Mouse (Mus musculus) T-helper 1 cell (primary cell): ENCODE results near the gene Atp6v1f.

Source experiments
- in situ Hi-C: fragments of 300-600 bp; cut with MboI, MseI; formaldehyde crosslinking; loops from one replicate; pipeline ENCODE4 v1.15.1; 2025; ENCODE audit warnings: high pct_unique_total_duplicates

Gene Atp6v1f

DNA sequence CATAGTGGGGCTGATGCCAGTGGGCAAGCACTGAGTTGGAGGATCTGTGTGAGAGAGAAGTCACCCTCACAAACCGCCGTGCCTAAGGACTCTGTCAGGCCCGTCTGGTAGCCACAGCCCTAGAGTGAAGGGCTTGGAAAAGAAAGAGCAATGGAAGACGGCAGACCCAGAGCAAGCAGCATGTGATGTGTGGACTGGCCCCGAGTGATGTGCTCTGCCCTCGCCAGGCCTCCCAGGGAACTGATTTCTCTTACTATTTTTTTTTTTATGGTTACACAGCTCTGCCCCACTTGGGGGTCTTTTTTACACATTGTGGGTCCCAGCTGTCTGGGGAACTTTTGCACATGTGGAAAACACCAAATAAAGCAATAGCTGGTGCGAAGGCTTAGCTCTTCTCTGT is 6.0 kb upstream of the Atp6v1f start:
- in situ Hi-C loops: no loop called here

DNA sequence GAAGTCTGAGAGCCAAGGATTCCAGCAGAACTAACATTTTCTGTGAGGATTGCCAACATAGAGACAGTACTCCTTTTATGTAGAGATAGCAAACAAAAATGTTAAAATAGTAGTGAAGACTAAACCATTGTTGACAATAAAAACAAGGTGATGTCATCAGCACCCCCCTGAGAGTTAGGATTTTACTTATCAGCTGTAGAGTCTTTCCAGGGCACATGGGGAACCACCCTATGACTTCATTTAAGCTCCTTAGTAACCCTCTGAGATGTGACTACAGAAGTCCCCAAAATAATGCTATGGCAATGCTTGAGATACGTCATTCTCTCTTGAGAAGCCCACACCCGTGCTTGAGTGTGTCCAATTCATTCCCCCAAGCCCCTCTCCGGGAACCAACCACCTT is 4.1 kb upstream of the Atp6v1f start:
- in situ Hi-C loops: no loop called here

DNA sequence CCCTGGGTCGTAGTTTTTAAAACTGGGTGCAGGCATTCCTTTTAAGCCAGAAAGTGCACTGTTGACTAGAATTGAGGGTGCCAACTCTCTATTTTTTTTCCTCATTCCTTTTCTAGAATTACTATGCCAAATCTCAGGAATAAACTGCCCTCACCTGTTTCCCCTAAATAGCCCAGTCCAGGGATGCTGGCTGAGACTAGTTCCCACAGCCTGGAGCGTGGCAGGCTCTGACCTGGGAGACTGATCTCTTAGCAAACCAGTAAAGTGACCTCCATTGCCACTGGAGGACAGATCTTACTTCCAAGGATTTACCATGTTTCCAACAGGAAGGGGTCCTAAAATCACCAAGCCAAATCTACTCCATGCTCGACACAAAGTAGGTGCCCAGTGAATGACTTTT is 1.3 kb downstream of the Atp6v1f start:
- in situ Hi-C loops: no loop called here

DNA sequence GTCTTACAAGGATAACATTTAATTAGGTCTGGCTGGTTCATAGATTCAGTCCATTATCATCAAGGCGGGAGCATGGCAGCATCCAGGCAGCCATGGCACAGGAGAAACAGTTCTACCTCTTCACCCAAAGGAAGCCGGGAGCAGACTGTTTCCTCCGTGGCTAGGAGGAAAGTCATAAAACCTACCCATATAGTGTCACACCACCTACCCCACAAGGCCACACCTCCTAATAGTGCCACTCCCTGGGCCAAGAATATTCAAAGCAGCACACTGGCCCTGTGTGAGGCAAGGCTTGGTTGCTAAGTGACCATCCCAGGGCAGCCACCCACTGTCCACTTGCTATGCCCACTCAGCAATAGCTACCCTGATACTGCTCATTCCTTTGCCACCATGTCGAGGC is 3.6 kb downstream of the Atp6v1f start, which contains the start of gene Atp6v1fnb:
Atp6v1fnb (plus strand) TSS at position 301 of the 400 bp plus-strand sequence.
- in situ Hi-C loops: no loop called here

DNA sequence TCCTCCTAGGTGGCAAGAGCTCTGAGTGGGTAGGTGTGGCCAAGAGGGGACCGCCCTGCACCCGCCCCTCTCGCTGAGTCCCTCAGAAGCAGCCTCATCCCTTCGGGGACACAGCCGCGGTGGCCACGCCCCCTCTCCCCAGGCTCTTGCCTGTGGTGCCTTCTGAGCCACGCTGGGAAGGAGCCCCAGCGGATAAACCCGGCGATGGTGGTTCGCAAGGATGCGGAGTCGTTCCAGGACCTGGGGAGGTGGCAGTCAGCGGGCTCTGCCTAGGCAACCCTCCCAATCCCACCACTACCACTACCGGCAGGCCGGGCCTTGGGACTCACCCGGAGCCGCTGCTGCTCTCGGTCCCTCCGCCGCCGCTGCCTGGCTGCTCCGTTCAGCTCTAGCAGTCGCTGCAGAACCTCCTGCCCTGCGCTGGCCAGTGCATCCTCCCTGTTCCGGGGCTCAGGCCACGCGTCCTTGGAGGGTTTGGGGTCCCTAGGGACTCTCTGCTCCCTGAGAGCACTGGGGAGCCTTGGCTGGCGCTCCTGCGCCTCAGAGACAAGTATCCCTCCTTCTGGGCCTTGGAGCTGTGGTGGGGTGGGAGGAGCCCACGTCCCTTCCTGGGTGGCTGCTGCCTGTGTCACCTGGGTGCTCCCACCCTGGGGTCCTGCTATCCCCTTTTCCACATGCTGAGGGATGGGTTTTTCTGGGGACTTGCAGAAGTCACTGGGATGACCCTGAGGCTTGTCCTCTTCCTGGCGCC is 6.6 kb downstream of the Atp6v1f start:
- in situ Hi-C loops: no loop called here

DNA sequence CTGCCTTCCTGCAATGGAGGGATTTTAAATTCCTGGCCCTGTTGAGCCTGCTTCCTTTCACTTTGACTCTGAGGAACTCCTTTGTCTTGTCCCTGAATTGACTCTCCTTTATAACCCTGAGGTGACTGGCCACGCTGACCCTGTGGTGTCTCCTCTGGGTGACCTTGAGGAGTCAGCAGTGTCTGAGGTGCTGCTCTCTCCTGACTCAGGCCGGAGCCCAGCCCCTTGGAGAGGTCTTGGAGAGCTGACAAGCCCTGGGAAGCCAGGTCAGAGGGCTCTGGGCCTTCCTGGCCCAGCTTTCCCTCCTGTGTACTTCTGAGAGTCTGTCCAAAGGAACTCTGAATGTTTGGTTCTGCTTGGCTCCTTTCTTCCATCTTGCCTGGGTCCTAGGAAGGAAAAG is 7.2 kb downstream of the Atp6v1f start:
- in situ Hi-C loops: no loop called here

DNA sequence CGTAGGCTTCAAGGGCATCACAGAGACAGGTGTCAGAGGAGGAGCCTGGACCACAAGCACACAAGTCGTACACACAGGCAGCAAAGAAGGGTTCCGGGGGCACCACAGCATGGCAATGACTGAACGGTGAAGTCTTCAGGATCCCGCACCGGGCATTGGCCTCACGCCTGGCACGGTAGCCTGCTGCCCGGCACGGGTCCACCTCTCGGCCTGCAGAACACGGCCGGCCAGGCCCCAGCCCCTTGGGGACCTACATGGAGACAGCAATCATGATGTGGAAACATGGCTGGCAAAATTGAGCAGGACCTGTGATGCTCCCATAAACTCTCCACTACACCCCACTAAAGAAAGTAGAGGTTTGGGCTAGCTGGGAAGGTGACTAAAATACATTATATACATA is 15.2 kb downstream of the Atp6v1f start:
- in situ Hi-C loops: no loop called here

DNA sequence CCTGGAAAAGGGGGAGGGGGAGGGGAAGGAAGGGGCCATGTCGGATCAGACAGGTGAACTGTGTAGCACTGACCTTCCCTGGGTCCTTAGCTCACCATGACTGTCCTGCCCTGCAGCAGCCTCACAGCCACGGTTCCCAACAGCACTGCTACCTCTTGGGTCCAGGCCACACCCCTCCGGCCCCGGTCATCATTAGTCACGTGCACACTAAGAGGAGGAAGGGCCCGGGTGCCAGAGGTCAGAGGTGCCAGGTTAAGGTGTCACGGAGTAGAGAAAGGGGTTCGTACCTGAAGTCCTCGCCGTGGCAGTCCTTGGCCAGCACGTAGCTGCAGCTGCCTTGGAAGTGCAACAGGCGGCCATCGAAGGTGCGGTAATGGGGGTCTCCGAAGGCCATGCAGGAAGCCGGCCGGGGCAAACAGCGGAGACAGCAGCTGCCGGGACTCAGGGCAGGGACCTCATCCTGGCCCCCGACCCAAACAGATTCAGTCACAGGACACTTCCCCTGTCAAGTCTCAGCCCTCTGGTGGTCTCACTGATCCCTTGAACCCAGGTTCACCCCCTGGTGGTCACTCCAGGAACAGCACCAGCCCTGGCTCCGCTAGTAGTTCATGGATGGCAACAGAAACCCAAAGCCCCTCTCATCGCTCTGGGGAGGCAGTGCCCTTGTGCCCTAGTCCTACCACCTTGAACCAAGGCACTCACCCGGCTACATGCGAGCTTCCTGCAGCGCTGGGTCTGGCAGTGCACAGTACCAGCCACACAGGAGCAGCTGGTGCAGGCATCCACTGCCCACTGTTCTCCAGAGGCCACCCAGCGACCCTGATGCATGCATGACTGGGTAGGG is 17.4 kb downstream of the Atp6v1f start:
- in situ Hi-C loops: no loop called here

DNA sequence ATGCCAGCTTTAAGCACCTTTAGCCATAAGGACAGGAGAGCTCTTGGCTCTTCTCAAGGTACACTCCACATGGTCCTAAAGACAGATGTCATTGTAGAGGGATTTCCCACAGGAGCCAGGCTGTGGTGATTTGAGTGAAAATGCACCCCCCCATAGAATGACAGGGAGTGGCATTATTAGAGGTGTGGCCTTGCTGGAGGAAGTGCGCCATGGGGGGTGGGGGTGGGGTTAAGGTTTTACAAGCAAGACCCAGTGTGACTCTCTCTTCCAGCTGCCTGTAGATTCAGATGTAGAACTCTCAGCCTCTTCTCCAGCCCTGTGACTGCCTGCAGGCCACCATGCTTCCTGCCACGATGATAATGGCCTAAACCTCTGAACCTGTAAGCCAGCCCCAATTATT is 18.4 kb downstream of the Atp6v1f start:
- in situ Hi-C loops: no loop called here

DNA sequence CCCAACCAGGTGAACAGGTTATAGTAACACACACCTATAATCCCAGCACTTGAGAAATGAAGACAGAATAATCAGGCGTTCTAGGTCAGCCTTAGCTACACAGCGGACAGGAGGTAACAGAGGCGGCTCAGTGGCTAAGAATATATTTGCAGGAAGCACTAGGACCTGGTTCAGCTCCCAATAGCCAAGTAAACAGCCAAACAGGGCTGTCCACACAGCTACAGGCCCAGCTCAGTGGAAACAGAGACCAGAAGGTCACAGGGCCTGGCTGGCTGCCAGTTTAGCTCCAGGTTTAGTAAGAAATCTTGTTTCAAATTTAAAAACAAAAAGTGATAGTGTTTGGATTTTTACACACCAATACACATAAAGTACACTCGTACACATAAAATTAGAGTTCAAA is 26.6 kb downstream of the Atp6v1f start:
- in situ Hi-C loops: no loop called here

DNA sequence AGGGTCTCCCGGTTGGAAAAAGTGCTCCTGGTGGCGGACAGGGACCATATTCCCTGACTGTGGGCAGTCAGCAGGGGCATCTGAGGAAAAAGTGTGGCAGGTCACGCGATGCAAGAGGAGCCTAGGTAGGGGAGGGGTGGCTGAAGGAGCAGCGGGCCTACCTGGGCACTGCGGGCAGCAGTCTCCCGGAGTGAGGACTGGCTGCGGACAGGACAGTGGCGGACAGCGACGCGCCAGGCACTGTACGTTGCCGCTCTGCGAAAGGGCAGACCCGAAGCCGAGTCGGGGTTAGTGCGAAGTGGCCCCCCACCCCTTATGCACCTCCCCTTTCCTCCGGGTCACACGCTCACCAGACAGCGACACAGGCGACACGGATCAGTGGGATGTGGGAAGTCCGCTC is 28.8 kb downstream of the Atp6v1f start:
- in situ Hi-C loops: no loop called here

DNA sequence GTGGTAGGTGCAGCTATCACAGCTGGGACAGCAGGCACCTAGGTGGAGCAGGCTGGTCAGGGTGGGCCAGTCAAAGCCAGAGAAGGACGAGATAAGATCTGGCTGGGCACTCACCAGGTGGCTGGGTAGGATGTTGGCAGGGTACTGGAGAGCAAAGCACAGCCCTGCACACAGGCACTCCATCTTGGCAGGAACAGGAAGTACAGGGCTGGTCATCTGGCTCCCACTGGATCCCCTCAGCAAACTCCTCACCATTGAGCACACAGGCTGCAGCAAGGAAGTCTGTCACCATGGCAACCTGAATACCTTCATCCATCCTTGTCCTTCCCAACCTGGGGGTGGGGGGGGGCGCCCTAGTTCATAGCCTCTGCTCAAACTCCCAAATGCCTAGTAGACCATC is 30.3 kb downstream of the Atp6v1f start:
- in situ Hi-C loops: no loop called here

DNA sequence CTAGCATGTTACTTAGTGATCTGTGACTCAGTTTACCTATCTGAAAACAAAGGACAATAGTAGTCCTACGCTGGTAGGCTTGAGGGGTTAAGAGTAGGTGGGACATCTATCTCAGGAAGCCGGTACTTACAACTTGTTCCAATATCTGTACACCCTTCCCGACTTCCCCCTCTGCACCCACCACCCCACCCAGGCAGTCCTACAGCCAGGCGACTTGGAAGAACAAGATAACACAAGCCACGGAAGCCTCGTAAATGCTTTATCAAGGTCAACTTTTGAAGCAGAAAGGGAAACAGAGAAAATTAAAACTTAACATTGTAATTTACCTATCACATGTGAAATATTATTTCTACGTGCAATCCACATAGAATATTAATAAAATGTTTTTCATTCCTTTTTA is 32.7 kb downstream of the Atp6v1f start:
- in situ Hi-C loops: no loop called here

DNA sequence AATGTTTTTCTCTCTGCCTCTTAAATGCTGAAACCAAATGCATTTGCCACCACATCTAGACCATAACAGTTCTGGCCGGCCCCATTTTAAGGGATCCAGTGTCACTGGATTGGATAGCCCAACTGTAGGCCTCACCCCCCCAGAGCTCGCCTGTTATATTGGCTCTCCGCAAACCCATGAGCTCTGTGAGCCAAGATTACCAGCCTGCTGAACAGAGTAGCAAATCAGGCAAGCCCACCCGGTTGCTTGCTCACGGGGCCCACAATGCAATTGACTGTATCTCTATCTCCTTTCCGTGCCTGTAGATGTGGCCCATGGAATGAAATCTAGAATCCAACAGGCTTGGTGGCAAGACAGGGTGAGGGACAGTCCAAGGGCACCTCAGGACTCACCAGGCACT is 33.3 kb downstream of the Atp6v1f start:
- in situ Hi-C loops: no loop called here

DNA sequence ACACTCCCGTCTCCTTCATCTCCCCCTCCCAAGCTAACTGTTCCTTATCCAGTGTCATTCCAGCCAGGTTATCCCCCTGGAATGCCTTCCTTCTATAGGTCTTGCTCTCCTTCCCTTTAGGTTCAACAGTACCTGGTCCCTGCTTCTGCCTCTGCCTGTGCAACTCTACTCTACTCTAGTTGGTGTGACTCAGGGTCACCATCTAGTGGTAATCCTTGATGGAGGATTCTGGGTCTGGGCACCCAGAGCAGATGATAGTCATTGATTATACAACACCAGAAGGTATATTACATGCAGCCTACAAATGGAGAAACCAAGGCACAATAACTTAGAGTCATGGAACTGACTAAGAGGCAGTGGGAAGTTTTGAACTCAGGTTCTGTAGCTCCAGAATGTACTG is 34.1 kb downstream of the Atp6v1f start:
- in situ Hi-C loops: no loop called here

DNA sequence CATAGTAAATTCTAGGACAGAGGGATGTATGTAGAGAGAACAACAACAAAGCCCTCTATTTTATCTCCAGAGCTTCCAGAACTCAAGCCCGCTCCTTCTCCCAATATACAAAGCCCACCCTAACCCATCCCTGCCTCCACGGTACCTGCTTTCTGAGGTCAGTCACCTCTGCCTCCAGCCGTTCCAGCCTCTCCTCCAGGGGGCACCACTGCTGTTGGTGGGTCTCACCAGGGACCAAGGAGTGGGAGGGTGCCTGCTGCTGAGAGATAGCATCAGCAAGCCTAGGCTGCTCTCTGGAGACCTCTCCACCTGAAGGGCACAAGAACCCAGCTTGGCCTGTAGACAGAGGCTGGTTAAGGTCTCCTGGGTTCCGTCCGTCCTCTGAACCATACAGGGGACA is 38.0 kb downstream of the Atp6v1f start:
- in situ Hi-C loops: no loop called here

DNA sequence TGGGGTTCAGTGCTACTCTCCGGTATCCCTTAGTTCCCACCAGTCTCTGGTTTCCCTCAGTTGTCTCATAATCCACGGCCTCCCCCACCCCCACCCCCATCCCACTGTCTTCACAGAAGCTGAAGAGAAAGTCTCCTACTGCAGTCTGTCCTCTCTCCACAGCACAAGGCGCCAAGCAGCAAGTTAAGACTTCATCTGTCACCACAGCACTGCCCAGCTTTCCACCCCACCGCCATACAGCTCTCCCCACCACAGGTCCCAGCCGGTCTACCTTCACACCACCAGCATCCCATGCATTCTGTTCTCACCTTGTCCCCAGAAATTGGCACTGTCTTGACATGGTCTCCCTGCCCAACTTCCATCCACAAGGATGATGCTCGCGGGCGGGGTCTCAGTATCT is 39.3 kb downstream of the Atp6v1f start:
- in situ Hi-C loops: no loop called here

DNA sequence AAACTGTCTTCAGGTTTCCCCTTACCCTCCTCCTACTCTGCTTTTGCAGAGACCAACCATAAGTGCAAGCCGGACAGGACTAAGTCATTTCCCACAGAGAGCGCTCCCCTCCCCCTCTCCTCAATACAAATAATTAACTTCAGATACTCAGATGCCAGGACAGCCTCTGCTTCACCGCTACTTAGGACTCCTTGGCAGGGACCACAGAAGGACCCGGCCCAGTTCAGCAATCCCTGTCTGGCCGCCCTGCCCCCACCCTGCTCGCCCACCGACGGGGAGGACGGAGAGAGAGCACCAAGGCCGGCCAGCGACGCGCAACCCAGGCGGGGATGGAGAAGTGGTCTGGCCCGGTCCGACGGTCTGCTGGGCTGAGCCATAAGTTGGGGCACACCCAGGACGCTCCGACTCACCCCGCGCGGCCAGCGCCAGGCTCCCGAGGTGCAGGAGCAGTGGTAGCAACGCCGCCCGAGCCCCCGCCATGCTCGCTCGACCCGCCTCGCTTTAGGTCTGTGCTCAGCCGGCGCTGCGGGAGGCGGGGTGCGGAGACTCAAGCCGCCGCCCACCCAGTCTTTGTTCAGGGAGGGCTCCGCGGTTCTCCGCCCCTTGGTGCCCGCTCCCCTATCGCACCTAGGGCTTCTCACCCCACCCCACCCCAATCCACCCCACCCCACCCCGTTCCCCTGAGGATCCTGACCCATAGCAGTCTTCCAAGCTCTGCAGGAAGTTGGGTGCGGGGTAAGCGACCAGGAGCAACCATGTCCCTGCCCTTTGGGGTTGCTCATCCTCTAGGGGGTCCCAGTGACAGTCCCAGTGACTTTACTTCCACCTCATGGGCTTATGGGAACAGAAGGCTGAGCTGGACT is 40.2 kb downstream of the Atp6v1f start, which contains the start of gene Kcp:
Kcp (minus strand) TSS at position 506 of the 863 bp plus-strand sequence.
- in situ Hi-C loops: no loop called here

DNA sequence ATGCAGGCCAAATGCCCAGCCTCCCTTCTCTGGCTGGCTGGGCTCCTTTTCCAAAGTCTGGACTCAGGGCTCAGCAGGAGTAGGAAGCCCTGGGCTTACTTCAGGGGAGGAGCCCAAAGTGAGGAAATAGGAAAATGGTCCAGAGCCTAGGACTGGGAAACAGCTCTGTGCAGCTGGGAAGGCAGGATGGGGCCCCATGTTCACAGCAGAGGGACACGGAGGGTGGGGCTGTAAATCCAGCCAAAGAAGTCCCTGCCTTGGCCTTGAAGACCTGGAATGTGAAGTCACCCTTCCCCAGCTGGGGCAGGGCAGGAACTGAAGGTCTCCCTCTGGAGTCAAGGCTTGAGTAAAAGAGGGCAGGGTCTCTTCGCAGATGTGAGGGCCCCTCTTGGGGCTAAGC is 41.6 kb downstream of the Atp6v1f start:
- in situ Hi-C loops: no loop called here

DNA sequence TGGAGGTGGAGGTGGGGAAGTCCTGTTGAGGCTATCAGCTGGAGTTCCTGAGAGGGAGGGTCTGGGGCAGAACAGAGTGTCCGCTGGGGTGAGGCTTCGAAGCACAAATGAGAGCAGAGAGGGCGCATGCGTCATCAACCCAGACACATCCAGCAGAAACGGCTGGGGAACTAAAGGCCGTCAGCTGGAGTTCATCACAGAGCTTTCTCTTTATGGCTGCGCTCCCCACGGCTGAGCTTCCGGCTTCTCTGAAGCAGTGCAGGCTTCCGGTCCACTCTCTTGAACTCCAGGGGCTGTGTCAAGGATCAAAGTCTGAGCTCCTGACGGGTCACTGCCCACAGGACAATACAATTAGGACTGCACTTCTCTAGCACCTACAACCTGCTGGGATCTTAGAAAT is 45.8 kb downstream of the Atp6v1f start:
- in situ Hi-C loops: no loop called here

DNA sequence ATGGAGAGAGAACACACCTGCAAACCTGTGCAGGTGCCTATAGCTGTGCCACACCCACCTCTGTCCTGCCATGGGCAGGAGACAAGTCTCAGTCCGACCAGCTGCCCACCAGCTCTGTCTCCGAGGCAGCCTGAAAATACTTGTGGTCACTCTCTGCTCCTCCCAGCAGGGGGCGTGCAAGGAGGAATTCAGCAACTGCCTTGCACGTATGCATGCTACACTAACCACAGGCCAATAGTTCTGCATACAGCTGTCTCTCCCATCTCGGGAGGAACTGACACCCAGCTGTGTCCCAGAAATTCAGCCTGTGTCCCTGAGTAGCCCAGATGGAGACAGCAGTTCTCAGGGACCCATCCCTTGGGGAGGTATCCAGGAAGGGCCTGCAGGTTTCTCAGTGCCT is 49.6 kb downstream of the Atp6v1f start:
- in situ Hi-C loops: no loop called here
